Mouse (Mus musculus) liver, embryonic 13.5 days (tissue): ENCODE measurements around the gene Slit3. TPM values are rescaled to one million over a fixed set of nuclear protein-coding genes. Genes with fewer than 3 reads are reported as not detected.

Experiments
- ATAC-seq: fragments of 200-750 bp; cut with Nextera tagmentation; 2 replicates; pipeline ENCODE4 v1.8.0; 2017; ENCODE audit warnings: low read depth, mild to moderate bottlenecking, moderate number of reproducible peaks, moderate library complexity
- DNase-seq: peaks from one replicate; pipeline ENCODE4 v3.0.0; 2022
- H3K27ac ChIP-seq: fragments of 300-500 bp; sonication (generic); 2 replicates; pipeline ENCODE4 v1.5.1; 2015; ENCODE audit warnings: moderate library complexity, mild to moderate bottlenecking, inconsistent platforms
- H3K27me3 ChIP-seq: fragments of 300-500 bp; sonication (generic); 2 replicates; pipeline ENCODE4 v1.6.1; 2015; ENCODE audit warnings: mild to moderate bottlenecking, inconsistent platforms
- H3K36me3 ChIP-seq: fragments of 300-500 bp; sonication (generic); 2 replicates; pipeline ENCODE4 v1.6.1; 2015; ENCODE audit warnings: mild to moderate bottlenecking, inconsistent platforms
- H3K4me1 ChIP-seq: fragments of 300-500 bp; sonication (generic); replicated peaks from 2 replicates; pipeline ENCODE4 v1.6.1; 2015; ENCODE audit warnings: inconsistent platforms
- H3K4me2 ChIP-seq: fragments of 300-500 bp; sonication (generic); 2 replicates; pipeline ENCODE4 v1.6.1; 2015; ENCODE audit warnings: inconsistent platforms, mild to moderate bottlenecking, moderate library complexity
- H3K4me3 ChIP-seq: fragments of 300-500 bp; sonication (generic); replicated peaks from 2 replicates; pipeline ENCODE4 v1.5.1; 2015; ENCODE audit warnings: mild to moderate bottlenecking, inconsistent platforms
- H3K9ac ChIP-seq: fragments of 300-500 bp; sonication (generic); 2 replicates; pipeline ENCODE4 v1.6.1; 2015; ENCODE audit warnings: mild to moderate bottlenecking, inconsistent platforms
- H3K9me3 ChIP-seq: fragments of 300-500 bp; sonication (generic); replicated peaks from 2 replicates; pipeline ENCODE4 v1.6.1; 2016; ENCODE audit warnings: inconsistent platforms
- WGBS: fragments of 180-500 bp; shearing (Covaris S2); methylation state at CpG from one replicate; pipeline ENCODE4 v1.1.7; 2015; ENCODE audit not compliant: insufficient replicate concordance; 5-methylcytosine and 5-hydroxymethylcytosine counted together
- polyA plus RNA-seq: library from polyadenylated mRNA; unstranded; fragments of >200 nt; fragmentation: Nextera tagmentation; extraction: Ambion mirVana; gene quantifications from 2 replicates; pipeline ENCODE4 v1.2.1, GENCODE M21; 2015

The Slit3 gene
- polyA plus RNA-seq, 1 experiment from 2014 or later, result 0.44 TPM

DNA sequence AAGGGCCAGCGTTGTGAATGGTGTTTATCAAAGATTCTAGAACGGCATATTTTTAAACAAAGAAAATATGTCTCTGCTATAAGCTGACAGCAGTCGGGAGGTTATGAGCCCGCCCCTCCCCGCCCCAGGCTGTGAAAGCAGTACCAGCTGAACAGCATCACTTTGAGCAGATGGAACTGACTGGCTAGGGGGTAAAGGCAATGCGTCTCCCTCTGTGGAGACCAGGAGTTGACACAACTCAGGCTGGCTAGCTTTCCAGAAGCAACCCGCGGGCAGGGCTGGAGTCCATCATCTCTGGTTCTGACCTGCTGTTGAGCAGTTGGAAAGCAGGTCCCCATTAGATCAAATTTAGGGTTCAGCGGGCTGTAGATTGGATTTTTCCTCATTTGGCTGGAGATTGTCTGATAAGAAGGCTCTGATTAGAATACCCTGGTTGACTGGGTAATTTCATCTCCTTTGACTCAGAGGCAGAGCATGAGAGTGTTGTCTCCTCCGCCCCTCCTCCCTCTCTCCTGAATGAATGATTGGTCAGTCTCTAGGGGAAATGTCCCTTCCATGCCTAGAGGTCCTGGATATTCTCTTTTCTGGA, 480.7 kb downstream of the Slit3 start:
- DNase-seq (no peak), ATAC-seq (no peak)
- no peaks in the 10 kb centered on the region for H3K36me3 ChIP-seq
- no peak overlapping the region for H3K4me3 ChIP-seq
- WGBS, result 56% methylated on average over 10 of the region's 10 CpGs
- peaks cover 2% of the 10 kb centered on the region for H3K4me1 ChIP-seq
- no peaks in the 10 kb centered on the region for H3K27me3 ChIP-seq
- no peaks in the 10 kb centered on the region for H3K9me3 ChIP-seq
- H3K9ac ChIP-seq, result no peak overlapping the region
- H3K27ac ChIP-seq, result no peak overlapping the region
- H3K4me2 ChIP-seq, result no peak overlapping the region

DNA sequence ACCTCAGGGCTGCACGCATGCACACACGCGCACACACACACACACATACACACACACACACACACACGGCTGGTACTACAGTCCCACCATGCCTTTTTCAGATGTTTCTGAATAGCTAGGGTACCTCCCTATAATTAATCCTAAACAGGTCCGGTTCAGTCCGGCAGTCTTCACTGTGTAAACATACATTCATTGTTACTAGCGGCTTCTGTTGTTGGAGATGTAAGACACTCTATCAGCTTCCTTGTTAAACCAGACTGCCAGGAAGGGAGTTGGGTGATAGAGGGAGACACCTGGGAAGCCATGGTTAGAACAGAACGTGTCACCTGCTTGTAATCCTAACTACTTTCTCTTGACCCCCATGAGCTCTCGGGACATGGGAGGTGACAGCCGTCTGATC, 481.6 kb downstream of the Slit3 start:
- no peak overlapping the region for H3K27ac ChIP-seq
- ATAC-seq (no peak), DNase-seq (no peak)
- H3K36me3 ChIP-seq, result no peaks in the 10 kb centered on the region
- H3K9ac ChIP-seq, result no peak overlapping the region
- no peaks in the 10 kb centered on the region for H3K4me1 ChIP-seq
- H3K4me3 ChIP-seq, result no peak overlapping the region
- H3K9me3 ChIP-seq, result no peaks in the 10 kb centered on the region
- H3K4me2 ChIP-seq, result no peak overlapping the region
- WGBS, result 54% methylated on average over 10 of the region's 10 CpGs
- no peaks in the 10 kb centered on the region for H3K27me3 ChIP-seq

DNA sequence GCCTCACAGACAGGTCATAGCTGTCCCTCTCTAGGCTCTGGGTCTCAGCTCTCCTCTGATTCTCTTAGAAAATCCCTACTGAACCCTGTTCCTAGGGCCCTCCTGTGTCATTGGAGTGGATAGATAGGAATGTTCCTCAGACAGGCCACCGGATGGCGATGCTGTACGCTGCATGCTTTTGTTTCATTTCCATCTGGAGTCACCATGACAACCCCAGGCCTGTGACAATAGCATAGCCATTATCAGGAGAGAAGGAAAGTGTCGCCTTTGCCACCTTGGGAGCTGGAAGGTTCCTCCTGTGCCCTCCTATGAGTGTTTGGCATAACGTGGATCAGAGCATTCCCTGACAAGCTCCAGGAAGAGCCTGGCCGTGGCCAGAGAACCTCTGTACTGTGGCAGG, 482.9 kb downstream of the Slit3 start:
- 69% methylated on average over 6 of the region's 6 CpGs for WGBS
- no peak overlapping the region for H3K9ac ChIP-seq
- no peaks in the 10 kb centered on the region for H3K27me3 ChIP-seq
- no peaks in the 10 kb centered on the region for H3K4me1 ChIP-seq
- no peak for ATAC-seq
- DNase-seq, result no peak
- H3K4me2 ChIP-seq, result no peak overlapping the region
- H3K9me3 ChIP-seq, result no peaks in the 10 kb centered on the region
- no peak overlapping the region for H3K4me3 ChIP-seq
- H3K27ac ChIP-seq, result no peak overlapping the region
- no peaks in the 10 kb centered on the region for H3K36me3 ChIP-seq

DNA sequence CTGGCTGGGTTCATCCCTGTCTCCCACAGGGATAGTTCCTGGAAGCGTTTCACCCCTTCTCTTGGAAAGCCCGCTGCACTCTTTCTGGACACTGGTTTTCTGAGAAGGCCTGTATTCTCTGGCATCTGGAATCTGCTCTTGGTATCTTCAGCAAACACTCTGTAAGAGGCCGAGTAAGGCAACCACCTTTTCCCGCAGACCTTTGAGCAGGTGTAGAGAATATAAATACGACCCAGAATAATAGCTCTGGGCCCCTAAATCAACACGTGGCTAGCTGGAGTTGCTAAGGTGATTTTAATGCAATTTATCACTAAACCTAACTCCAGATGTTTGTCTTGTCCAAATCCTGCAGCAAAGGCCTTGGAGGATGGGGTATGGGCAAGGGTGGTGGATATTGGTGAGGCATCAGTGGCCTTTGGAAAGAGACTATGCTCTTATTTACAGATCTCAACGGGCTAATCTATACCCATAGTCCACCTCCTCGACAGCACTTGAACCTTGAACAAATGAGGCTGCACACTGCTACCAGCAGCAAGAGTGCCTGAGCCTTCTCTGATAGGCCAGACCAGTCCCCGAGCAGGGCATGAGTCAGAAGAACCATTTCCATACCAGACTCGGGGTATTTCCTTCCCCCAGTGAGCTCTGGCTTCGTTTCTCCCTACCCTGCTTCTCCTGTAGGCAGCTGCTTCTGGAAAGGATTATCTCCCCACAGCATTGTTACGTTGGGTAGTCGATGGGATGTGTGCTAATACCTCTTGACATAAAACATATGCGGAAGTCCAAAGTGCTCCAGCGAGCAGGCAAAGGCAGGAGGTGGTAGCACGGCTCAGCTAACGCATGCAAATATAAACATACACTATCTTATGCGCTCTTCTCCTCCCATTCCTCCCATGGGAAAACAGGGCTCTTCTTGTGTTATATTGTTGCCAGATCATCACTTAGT, 484.1 kb downstream of the Slit3 start:
- Histone ChIP-seq H3K27ac (no peak overlapping the region), H3K4me1 (no peaks in the 10 kb centered on the region), H3K9ac (no peak overlapping the region), H3K4me3 (no peak overlapping the region), H3K27me3 (no peaks in the 10 kb centered on the region), H3K36me3 (no peaks in the 10 kb centered on the region), H3K9me3 (no peaks in the 10 kb centered on the region), H3K4me2 (no peak overlapping the region)
- no peak for ATAC-seq
- 64% methylated on average over 18 of the region's 18 CpGs for WGBS
- no peak for DNase-seq

DNA sequence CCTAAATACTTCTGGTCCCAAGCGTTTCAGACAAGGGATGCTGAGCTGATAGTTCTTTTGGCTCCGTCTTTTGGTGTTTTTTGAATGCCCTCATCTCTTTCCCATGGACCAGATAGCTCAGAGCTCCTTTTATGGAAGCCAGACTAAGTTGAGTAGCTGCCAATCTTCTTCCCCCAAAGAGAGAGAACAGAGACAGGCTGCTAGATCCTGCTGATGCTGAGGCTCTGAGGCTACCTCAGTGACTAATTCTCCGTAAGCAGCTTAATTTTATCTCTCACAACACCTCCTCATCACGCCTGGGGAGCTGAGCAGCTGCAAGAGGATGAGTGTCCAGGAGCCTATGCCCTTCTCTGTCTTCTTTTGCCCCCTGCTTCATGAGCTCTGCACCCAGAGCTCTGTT, 486.2 kb downstream of the Slit3 start:
- Histone ChIP-seq H3K4me3 (no peak overlapping the region), H3K27ac (no peak overlapping the region), H3K27me3 (no peaks in the 10 kb centered on the region), H3K4me2 (no peak overlapping the region), H3K36me3 (no peaks in the 10 kb centered on the region), H3K4me1 (no peaks in the 10 kb centered on the region), H3K9ac (no peak overlapping the region), H3K9me3 (no peaks in the 10 kb centered on the region)
- 59% methylated on average over 4 of the region's 4 CpGs for WGBS
- ATAC-seq (no peak), DNase-seq (no peak)

DNA sequence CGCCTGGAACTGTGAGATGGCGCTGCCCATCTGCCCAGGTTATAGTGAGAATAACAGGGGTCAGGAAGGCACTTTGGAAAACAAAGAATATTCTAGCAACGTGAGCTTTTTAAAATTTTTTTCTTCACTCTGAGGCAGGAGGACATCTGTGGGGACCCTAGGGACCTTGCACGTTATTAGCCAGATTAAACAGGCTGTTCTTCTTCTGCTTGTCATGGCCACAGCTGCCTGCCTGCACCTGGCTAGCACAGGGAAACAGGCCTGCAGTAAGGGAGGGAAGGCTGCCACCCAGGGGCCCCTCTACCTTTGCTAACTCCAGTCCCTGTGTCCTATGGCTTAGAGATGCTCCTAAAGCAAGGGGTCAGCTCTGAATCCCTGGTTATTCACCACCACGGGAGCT, 487.8 kb downstream of the Slit3 start:
- Histone ChIP-seq H3K4me1 (no peaks in the 10 kb centered on the region), H3K27ac (no peak overlapping the region), H3K27me3 (no peaks in the 10 kb centered on the region), H3K4me2 (no peak overlapping the region), H3K9ac (no peak overlapping the region), H3K36me3 (no peaks in the 10 kb centered on the region), H3K4me3 (no peak overlapping the region), H3K9me3 (no peaks in the 10 kb centered on the region)
- ATAC-seq (no peak), DNase-seq (no peak)
- 59% methylated on average over 5 of the region's 5 CpGs for WGBS

DNA sequence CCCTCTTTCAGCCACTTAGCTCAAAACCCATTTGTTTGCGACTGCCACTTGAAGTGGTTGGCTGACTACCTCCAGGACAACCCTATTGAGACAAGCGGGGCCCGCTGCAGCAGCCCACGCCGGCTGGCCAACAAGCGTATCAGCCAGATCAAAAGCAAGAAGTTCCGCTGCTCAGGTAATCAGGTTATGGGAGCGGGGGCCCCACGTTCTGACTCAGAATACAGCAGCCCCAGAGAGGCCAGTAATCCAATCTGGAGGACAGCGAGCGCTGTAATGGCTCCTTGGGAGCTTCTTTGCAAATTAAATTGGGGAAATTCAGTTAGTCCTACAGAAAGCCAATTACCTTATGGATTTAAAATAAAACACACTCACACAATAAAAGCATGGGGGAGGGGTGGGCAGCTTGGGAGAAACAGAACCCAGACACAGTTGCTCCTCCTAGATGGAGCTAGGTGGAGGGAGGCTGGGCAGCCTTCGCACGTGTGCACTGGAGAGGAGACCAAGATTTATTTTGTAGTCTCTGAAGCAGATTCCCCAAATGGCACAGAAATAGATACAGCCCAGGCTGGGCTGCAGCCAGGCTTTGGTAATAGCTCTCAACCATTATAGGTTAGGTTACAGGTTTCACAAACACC, 491.4 kb downstream of the Slit3 start:
- Histone ChIP-seq H3K9ac (no peak overlapping the region), H3K27me3 (no peaks in the 10 kb centered on the region), H3K4me1 (no peaks in the 10 kb centered on the region), H3K9me3 (no peaks in the 10 kb centered on the region), H3K27ac (no peak overlapping the region), H3K4me2 (no peak overlapping the region), H3K4me3 (no peak overlapping the region), H3K36me3 (no peaks in the 10 kb centered on the region)
- ATAC-seq, result no peak
- DNase-seq, result no peak
- 54% methylated on average over 13 of the region's 13 CpGs for WGBS

DNA sequence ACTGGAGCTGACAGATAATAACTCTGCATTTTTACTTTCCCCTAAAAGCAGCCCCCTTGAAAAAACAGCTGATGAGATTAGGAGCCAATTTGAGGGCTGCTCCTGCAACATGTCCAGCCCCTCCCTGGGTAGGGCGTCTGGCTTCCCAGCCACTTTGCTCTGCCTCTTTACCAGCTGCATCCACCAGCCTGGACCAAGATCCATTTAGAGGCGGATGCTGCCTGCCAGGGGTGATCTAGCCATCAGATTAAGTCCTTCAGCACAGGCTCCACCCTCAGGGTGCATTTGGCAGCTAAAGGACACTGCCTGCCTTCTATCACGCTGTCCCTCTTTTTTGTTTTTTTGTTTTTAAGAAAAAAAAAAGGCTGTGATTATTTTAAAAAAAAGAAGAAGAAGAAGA, 493.5 kb downstream of the Slit3 start:
- ATAC-seq, result no peak
- no peak for DNase-seq
- 37% methylated on average over 3 of the region's 3 CpGs for WGBS

DNA sequence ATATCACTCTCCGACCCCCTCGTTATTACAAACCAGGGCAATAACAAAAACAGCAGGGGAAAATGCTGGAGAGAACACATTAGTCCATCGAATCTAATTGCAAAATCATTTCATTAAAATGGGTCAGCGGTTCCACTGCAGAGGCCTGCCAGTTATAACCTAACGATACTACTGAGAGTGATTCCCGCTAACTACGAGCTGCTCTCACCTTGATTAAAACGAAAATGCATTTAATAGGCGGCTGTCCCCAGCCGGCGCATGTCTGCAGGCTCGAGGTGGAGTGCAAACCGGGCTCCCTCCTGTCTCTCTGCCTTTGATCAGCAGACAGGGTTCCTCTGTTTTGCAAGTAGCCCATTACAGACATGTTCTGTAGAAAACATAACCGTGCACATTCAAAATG, 498.4 kb downstream of the Slit3 start:
- Histone ChIP-seq H3K9me3 (no peaks in the 10 kb centered on the region), H3K27ac (no peak overlapping the region), H3K36me3 (no peaks in the 10 kb centered on the region), H3K9ac (no peak overlapping the region), H3K4me2 (no peak overlapping the region), H3K4me3 (no peak overlapping the region), H3K27me3 (no peaks in the 10 kb centered on the region), H3K4me1 (no peaks in the 10 kb centered on the region)
- no peak for DNase-seq
- 78% methylated on average over 14 of the region's 14 CpGs for WGBS
- ATAC-seq, result no peak

More for the DNA sequence above, 493.5 kb downstream of the Slit3 start:
- Histone ChIP-seq H3K27me3 (no peaks in the 10 kb centered on the region), H3K4me1 (no peaks in the 10 kb centered on the region), H3K36me3 (no peaks in the 10 kb centered on the region), H3K9ac (no peak overlapping the region), H3K4me3 (no peak overlapping the region), H3K4me2 (no peak overlapping the region), H3K9me3 (no peaks in the 10 kb centered on the region), H3K27ac (no peak overlapping the region)

DNA sequence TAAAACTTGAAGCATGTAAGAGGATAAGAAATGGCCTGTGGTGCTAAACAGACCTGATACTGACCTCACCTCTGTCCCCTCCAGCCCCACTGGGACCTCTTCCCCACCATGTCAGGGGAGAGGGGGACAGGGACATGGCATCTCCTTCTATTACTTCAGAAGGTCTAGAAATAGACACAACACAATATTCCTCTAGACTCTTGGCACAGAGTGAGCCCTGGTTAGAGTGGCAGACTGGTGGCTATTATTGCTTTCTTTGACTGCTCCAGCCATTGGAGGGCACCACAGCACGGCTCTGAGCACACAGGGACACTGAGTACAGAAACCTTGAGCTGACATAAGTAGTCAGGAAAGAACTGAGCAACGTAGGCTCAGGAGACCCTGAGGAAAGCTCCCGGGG, 501.7 kb downstream of the Slit3 start:
- no peaks in the 10 kb centered on the region for H3K4me1 ChIP-seq
- H3K4me3 ChIP-seq, result no peak overlapping the region
- DNase-seq (no peak), ATAC-seq (no peak)
- H3K27me3 ChIP-seq, result no peaks in the 10 kb centered on the region
- no peak overlapping the region for H3K27ac ChIP-seq
- WGBS, result 68% methylated on average over 3 of the region's 3 CpGs
- no peaks in the 10 kb centered on the region for H3K36me3 ChIP-seq
- H3K4me2 ChIP-seq, result no peak overlapping the region
- no peaks in the 10 kb centered on the region for H3K9me3 ChIP-seq
- H3K9ac ChIP-seq, result no peak overlapping the region

DNA sequence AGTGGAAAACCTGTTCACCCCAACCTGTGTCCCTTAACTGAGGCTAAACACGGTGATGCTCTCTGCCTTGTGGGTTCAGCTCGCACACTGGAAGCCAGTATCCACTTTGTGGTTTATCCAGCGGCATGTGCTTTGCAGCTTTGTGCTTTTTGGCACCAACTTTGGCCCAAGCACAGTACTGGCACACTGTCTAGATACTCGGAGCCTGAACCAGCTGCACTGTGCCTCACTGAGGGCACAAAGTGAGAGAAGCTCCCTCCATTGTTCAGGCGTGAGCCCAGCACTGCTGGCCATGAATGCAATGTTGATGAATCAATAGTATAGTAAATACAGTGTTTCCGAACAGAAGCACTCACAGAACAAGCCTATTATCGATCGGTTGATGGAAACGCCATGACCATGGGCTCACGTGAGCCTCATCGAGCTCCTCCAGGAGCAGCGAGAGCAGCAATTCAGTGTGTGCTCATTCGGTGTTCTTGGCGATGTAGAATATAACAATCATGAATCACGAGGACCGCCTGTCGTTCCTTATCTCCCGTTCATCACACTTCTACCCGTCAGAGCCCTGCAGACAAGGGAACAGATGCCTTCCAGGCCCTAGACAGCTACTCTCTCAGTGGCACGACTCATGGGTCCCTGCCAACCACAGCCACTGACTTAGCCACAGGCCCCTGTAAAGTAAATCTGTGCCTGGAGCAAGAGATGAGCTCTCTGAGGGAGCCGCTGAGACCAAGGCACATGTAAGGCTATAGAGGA, 503.7 kb downstream of the Slit3 start:
- H3K9me3 ChIP-seq, result no peaks in the 10 kb centered on the region
- no peak for ATAC-seq
- H3K4me2 ChIP-seq, result no peak overlapping the region
- H3K9ac ChIP-seq, result no peak overlapping the region
- no peaks in the 10 kb centered on the region for H3K36me3 ChIP-seq
- no peak overlapping the region for H3K27ac ChIP-seq
- H3K4me1 ChIP-seq, result no peaks in the 10 kb centered on the region
- DNase-seq, result no peak
- H3K4me3 ChIP-seq, result no peak overlapping the region
- WGBS, result 65% methylated on average over 21 of the region's 21 CpGs
- H3K27me3 ChIP-seq, result no peaks in the 10 kb centered on the region
